Mouse (Mus musculus) C2C12 (cell line): ENCODE measurements at regions not wholly inside any gene's neighbourhood (a gene's known extent, or its start where the extent isn't known, plus 50 kb on each side); places are given as distances from the start of the nearest gene placed in this dataset.

Source experiments
- H3K27me3 ChIP-seq: one replicate; pipeline ENCODE4 v1.6.1; 2011; ENCODE audit not compliant: control insufficient read depth, insufficient read depth, insufficient read length
- H3K36me3 ChIP-seq: one replicate; pipeline ENCODE4 v1.6.1; 2011; ENCODE audit not compliant: control insufficient read depth, insufficient read depth
- H3K4me3 ChIP-seq: one replicate; pipeline ENCODE4 v1.5.1; 2011; ENCODE audit warnings: mild to moderate bottlenecking, control low read depth; ENCODE audit not compliant: poor library complexity, insufficient read depth, severe bottlenecking
- H3K79me2 ChIP-seq: one replicate; pipeline ENCODE4 v1.6.1; 2011; ENCODE audit not compliant: control insufficient read depth, insufficient read depth
- H3K79me3 ChIP-seq: one replicate; pipeline ENCODE4 v1.6.1; 2011; ENCODE audit warnings: low read depth, control low read depth
- H3ac ChIP-seq: one replicate; pipeline ENCODE3; 2011; ENCODE audit warnings: low read depth; ENCODE audit not compliant: control insufficient read depth, insufficient read length
- CEBPB ChIP-seq: IDR thresholded peaks from one replicate; pipeline ENCODE4 v1.6.1; 2011; ENCODE audit warnings: low read depth, mild to moderate bottlenecking, control low read depth, moderate library complexity
- CTCF ChIP-seq: IDR thresholded peaks from one replicate; pipeline ENCODE4 v1.5.1; 2011; ENCODE audit not compliant: control insufficient read depth, insufficient read depth, insufficient read length
- FOSL1 ChIP-seq: IDR thresholded peaks from one replicate; pipeline ENCODE4 v1.8.0; 2011; ENCODE audit warnings: mild to moderate bottlenecking, low read length; ENCODE audit not compliant: poor library complexity, insufficient read depth, severe bottlenecking
- MAX ChIP-seq: IDR thresholded peaks from one replicate; pipeline ENCODE4 v1.6.1; 2011; ENCODE audit warnings: mild to moderate bottlenecking, control low read depth
- MYOD1 ChIP-seq: IDR thresholded peaks from one replicate; pipeline ENCODE4 v1.6.1; 2011; ENCODE audit warnings: low read depth; ENCODE audit not compliant: control insufficient read depth, insufficient read length
- MYOG ChIP-seq: IDR thresholded peaks from one replicate; pipeline ENCODE4 v1.6.1; 2011; ENCODE audit not compliant: control insufficient read depth, insufficient read length; ENCODE audit errors: extremely low read depth
- USF1 ChIP-seq: IDR thresholded peaks from one replicate; pipeline ENCODE4 v1.6.1; 2011; ENCODE audit warnings: low read depth, mild to moderate bottlenecking, control low read depth, moderate library complexity

- H3K79me2 ChIP-seq: no peaks in the 10 kb centered on the region
- H3K27me3 ChIP-seq: no peaks in the 10 kb centered on the region
- no peaks in the 10 kb centered on the region for H3K79me3 ChIP-seq
- no peaks in the 10 kb centered on the region for H3K36me3 ChIP-seq
- no peak overlapping the region for H3ac ChIP-seq
- no peak overlapping the region for H3K4me3 ChIP-seq
- TF ChIP-seq MYOG (no peak), MYOD1 (peak; percentile 85)
These were observed 97.2 kb upstream of the Rreb1 start for GRCm38 (mm10) chr13:37680837-37681619.

- H3K79me3 ChIP-seq: no peaks in the 10 kb centered on the region
- TF ChIP-seq CTCF (no peak), MYOG (no peak), MYOD1 (no peak), USF1 (no peak), MAX (no peak), FOSL1 (no peak), CEBPB (no peak)
These were observed 95.0 kb upstream of the Rreb1 start for GRCm38 (mm10) chr13:37683045-37683679.

GRCm38 (mm10) chr13:37685617-37686016 lies 92.6 kb upstream of the Rreb1 start:
- no peak overlapping the region for H3ac ChIP-seq
- no peaks in the 10 kb centered on the region for H3K36me3 ChIP-seq
- no peaks in the 10 kb centered on the region for H3K79me2 ChIP-seq
- no peaks in the 10 kb centered on the region for H3K79me3 ChIP-seq
- H3K27me3 ChIP-seq: no peaks in the 10 kb centered on the region
- no peak for TF ChIP-seq FOSL1
- TF ChIP-seq MYOD1: peak; percentile 79
- no peak overlapping the region for H3K4me3 ChIP-seq

More at GRCm38 (mm10) chr13:37683045-37683679, 95.0 kb upstream of the Rreb1 start:
- no peaks in the 10 kb centered on the region for H3K79me2 ChIP-seq
- no peak overlapping the region for H3K4me3 ChIP-seq
- H3K27me3 ChIP-seq: no peaks in the 10 kb centered on the region
- H3K36me3 ChIP-seq: no peaks in the 10 kb centered on the region
- no peak overlapping the region for H3ac ChIP-seq

GRCm38 (mm10) chr13:37686109-37686508 lies 92.1 kb upstream of the Rreb1 start:
- Histone ChIP-seq H3K79me3 (no peaks in the 10 kb centered on the region), H3K36me3 (no peaks in the 10 kb centered on the region), H3K4me3 (no peak overlapping the region), H3K27me3 (no peaks in the 10 kb centered on the region), H3K79me2 (no peaks in the 10 kb centered on the region), H3ac (no peak overlapping the region)
- no peak for TF ChIP-seq CEBPB

GRCm38 (mm10) chr13:37689127-37689777 lies 88.9 kb upstream of the Rreb1 start:
- Histone ChIP-seq H3K36me3 (no peaks in the 10 kb centered on the region), H3ac (no peak overlapping the region), H3K4me3 (no peak overlapping the region), H3K79me2 (no peaks in the 10 kb centered on the region), H3K27me3 (no peaks in the 10 kb centered on the region), H3K79me3 (no peaks in the 10 kb centered on the region)
- no peak for TF ChIP-seq CEBPB
- TF ChIP-seq USF1: no peak
- TF ChIP-seq MYOG: no peak
- TF ChIP-seq MAX: no peak
- TF ChIP-seq CTCF: no peak
- TF ChIP-seq MYOD1: no peak
- TF ChIP-seq FOSL1: no peak

- no peaks in the 10 kb centered on the region for H3K27me3 ChIP-seq
- TF ChIP-seq CEBPB (no peak), MAX (no peak), MYOD1 (peak; percentile 87), CTCF (no peak), USF1 (no peak), MYOG (no peak), FOSL1 (no peak)
- H3K79me3 ChIP-seq: no peaks in the 10 kb centered on the region
- H3K79me2 ChIP-seq: no peaks in the 10 kb centered on the region
- no peak overlapping the region for H3ac ChIP-seq
- no peak overlapping the region for H3K4me3 ChIP-seq
- H3K36me3 ChIP-seq: no peaks in the 10 kb centered on the region
These were observed 86.2 kb upstream of the Rreb1 start for GRCm38 (mm10) chr13:37691855-37692445.
